Mouse (Mus musculus) cerebellum, adult 2 months (tissue): Measurements from ENCODE around the gene Galns.

Experiments used
- CTCF ChIP-seq: fragments of 200-500 bp; IDR thresholded peaks from 2 replicates; pipeline ENCODE4 v1.5.1; 2011; ENCODE audit warnings: low read depth, mild to moderate bottlenecking, control low read depth, low read length, moderate library complexity, borderline replicate concordance; ENCODE audit not compliant: insufficient read depth
- POLR2A ChIP-seq: fragments of 200-500 bp; IDR thresholded peaks from 2 replicates; pipeline ENCODE4 v1.6.1; 2011; ENCODE audit warnings: low read length, control low read depth, borderline replicate concordance; ENCODE audit not compliant: insufficient read depth

DNA sequence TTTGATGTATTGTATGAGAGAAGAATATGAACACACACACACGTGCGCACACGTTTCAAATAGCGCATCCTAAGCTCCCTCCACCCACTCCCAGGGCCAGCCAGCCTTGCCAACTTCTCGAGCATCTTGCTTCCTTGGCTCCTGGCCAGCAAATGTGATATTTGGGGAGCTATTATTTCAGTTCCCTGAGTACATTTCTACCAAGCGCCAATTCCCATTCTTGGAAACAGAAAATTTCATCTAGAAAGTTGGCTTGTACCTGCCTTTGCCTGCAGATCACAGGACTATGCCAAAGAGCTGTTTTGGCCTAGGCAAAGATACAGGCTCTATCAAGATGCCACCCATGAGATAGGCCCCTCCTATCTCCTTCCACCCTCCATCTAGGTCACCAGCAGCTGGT is 56.5 kb downstream of the Galns start:
- TF ChIP-seq CTCF (no peak), POLR2A (no peak)
